Mouse (Mus musculus) monocyte, adult 2 months (primary cell): ENCODE data around the gene Gps2.

ENCODE experiments used
- DNase-seq, 2 experiments: peaks; one replicate each; pipeline ENCODE4 v3.0.0; 2022; ENCODE audit warnings: low spot score in 2 of 2, low read depth in 1 of 2

Gene Gps2

GRCm38 (mm10) chr11:69884663-69885062 lies 29.0 kb upstream of the Gps2 start:
- no peak for DNase-seq

- no peak for DNase-seq
Observed at GRCm38 (mm10) chr11:69886907-69887635, 26.6 kb upstream of the Gps2 start.

- DNase-seq, result no peak
Observed at GRCm38 (mm10) chr11:69891482-69891881, 22.2 kb upstream of the Gps2 start.

GRCm38 (mm10) chr11:69894671-69895070 lies 19.0 kb upstream of the Gps2 start:
- no peak for DNase-seq

GRCm38 (mm10) chr11:69895291-69895690 lies 18.4 kb upstream of the Gps2 start, which contains the start of gene Acap1:
TSS of gene Acap1 (minus strand) at chr11:69895539.
- DNase-seq, result no peak

- no peak for DNase-seq
Observed at GRCm38 (mm10) chr11:69899870-69900269, 13.8 kb upstream of the Gps2 start.

- peak; percentile 68 to 82 for DNase-seq
Observed at GRCm38 (mm10) chr11:69900471-69901405, 12.9 kb upstream of the Gps2 start, which contains the start of the genes 2810408A11Rik and Neurl4. TSS of gene 2810408A11Rik (minus strand) at chr11:69900987. TSS of gene Neurl4 (plus strand) at chr11:69901072.

GRCm38 (mm10) chr11:69901406-69901846 lies 12.3 kb upstream of the Gps2 start:
- peak; percentile 78 to 86 for DNase-seq

- no peak for DNase-seq
Observed at GRCm38 (mm10) chr11:69901993-69902392, 11.7 kb upstream of the Gps2 start.

GRCm38 (mm10) chr11:69902972-69903371 lies 10.7 kb upstream of the Gps2 start:
- DNase-seq, result no peak

- no peak for DNase-seq
Observed at GRCm38 (mm10) chr11:69904311-69904710, 9.4 kb upstream of the Gps2 start.

- no peak for DNase-seq
Observed at GRCm38 (mm10) chr11:69908645-69909044, 5.0 kb upstream of the Gps2 start.

- DNase-seq, result no peak
Observed at GRCm38 (mm10) chr11:69909174-69909573, 4.5 kb upstream of the Gps2 start.

- DNase-seq, result no peak
Observed at GRCm38 (mm10) chr11:69910177-69910576, 3.5 kb upstream of the Gps2 start.

- DNase-seq, result no peak
Observed at GRCm38 (mm10) chr11:69910781-69911560, 2.7 kb upstream of the Gps2 start.

- DNase-seq, result no peak
Observed at GRCm38 (mm10) chr11:69911701-69912100, 2.0 kb upstream of the Gps2 start.

GRCm38 (mm10) chr11:69912716-69913530 lies 765 bp upstream of the Gps2 start:
- no peak for DNase-seq

- no peak for DNase-seq
Observed at GRCm38 (mm10) chr11:69914372-69914764, 680 bp downstream of the Gps2 start.

- DNase-seq, result no peak
Observed at GRCm38 (mm10) chr11:69914917-69915430, 1.3 kb downstream of the Gps2 start.
